Mouse (Mus musculus) frontal cortex, postnatal 14 days (tissue): ENCODE results near the gene Gm11938.
"Not testable (repeated sequence)": the region's sequence is repeated elsewhere in the genome, so short reads cannot be mapped to it uniquely, and the experiment has no call there.

Source experiments
- DNase-seq, 2 experiments: peaks; one replicate each; pipeline ENCODE4 v3.0.0; 2022; ENCODE audit warnings: low spot score in 2 of 2

The Gm11938 gene

GRCm38 (mm10) chr11:99603208-99603607 is at the start of gene Gm11938:
Gene Gm11938 (minus strand): TSS chr11:99603308.
- DNase-seq: not testable (repeated sequence)

- no peak for DNase-seq
Measured at GRCm38 (mm10) chr11:99650136-99650535, 47.0 kb upstream of the Gm11938 start, which contains the start of gene Gm11555. Gene Gm11555 (minus strand): TSS chr11:99650236.

- DNase-seq: no peak
Measured at GRCm38 (mm10) chr11:99646444-99646843, 43.3 kb upstream of the Gm11938 start.

GRCm38 (mm10) chr11:99644351-99644750 is 41.2 kb upstream of the Gm11938 start:
- no peak for DNase-seq

- DNase-seq: not testable (repeated sequence)
Measured at GRCm38 (mm10) chr11:99643635-99644139, 40.6 kb upstream of the Gm11938 start, which contains the start of gene Krtap4-7. Gene Krtap4-7 (minus strand): TSS chr11:99644089.

- DNase-seq: no peak
Measured at GRCm38 (mm10) chr11:99640926-99641325, 37.8 kb upstream of the Gm11938 start.

- DNase-seq: no peak
Measured at GRCm38 (mm10) chr11:99637086-99637485, 34.0 kb upstream of the Gm11938 start.

- no peak for DNase-seq
Measured at GRCm38 (mm10) chr11:99634653-99635134, 31.6 kb upstream of the Gm11938 start, which contains the start of gene Krtap4-2. Gene Krtap4-2 (minus strand): TSS chr11:99635084.

- DNase-seq: no peak
Measured at GRCm38 (mm10) chr11:99633293-99633692, 30.2 kb upstream of the Gm11938 start.

- DNase-seq: no peak
Measured at GRCm38 (mm10) chr11:99630890-99631289, 27.8 kb upstream of the Gm11938 start.

- DNase-seq: no peak
Measured at GRCm38 (mm10) chr11:99628138-99628537, 25.0 kb upstream of the Gm11938 start, which contains the start of gene Krtap4-1. Gene Krtap4-1 (minus strand): TSS chr11:99628238.

- no peak for DNase-seq
Measured at GRCm38 (mm10) chr11:99620335-99620734, 17.2 kb upstream of the Gm11938 start, which contains the start of gene Gm11562. Gene Gm11562 (minus strand): TSS chr11:99620435.

- DNase-seq: no peak
Measured at GRCm38 (mm10) chr11:99614796-99615363, 11.8 kb upstream of the Gm11938 start, which contains the start of gene Krtap2-4. Gene Krtap2-4 (minus strand): TSS chr11:99614846.

GRCm38 (mm10) chr11:99610089-99610488 is 7.0 kb upstream of the Gm11938 start, which contains the start of gene Gm11937:
Gene Gm11937 (minus strand): TSS chr11:99610189.
- not testable (repeated sequence) for DNase-seq

- peak; percentile 5 to 10 for DNase-seq
Measured at GRCm38 (mm10) chr11:99609126-99609525, 6.0 kb upstream of the Gm11938 start.

GRCm38 (mm10) chr11:99597742-99598141 is 5.4 kb downstream of the Gm11938 start, which contains the start of gene Krtap9-3:
Gene Krtap9-3 (minus strand): TSS chr11:99598105.
- not testable (repeated sequence) for DNase-seq

- DNase-seq: no peak
Measured at GRCm38 (mm10) chr11:99590981-99591380, 12.1 kb downstream of the Gm11938 start, which contains the start of gene Krtap1-3. Gene Krtap1-3 (minus strand): TSS chr11:99591339.

GRCm38 (mm10) chr11:99585096-99585495 is 18.0 kb downstream of the Gm11938 start:
- no peak for DNase-seq

GRCm38 (mm10) chr11:99583245-99583704 is 19.8 kb downstream of the Gm11938 start, which contains the start of gene Krtap1-4:
Gene Krtap1-4 (minus strand): TSS chr11:99583654.
- DNase-seq: no peak

- no peak for DNase-seq
Measured at GRCm38 (mm10) chr11:99581564-99581963, 21.5 kb downstream of the Gm11938 start.

GRCm38 (mm10) chr11:99581051-99581450 is 22.1 kb downstream of the Gm11938 start:
- no peak for DNase-seq

GRCm38 (mm10) chr11:99580636-99581035 is 22.5 kb downstream of the Gm11938 start, which contains the start of gene Krtap1-5:
Gene Krtap1-5 (minus strand): TSS chr11:99581016.
- DNase-seq: no peak
